Mouse (Mus musculus): ENCODE measurements around the gene Riiad1. TPM values are rescaled to one million over a fixed set of nuclear protein-coding genes. Genes with fewer than 3 reads are reported as not detected.
A peak's percentile ranks its signal among the peaks of the same experiment; 100 is the strongest.

Riiad1 gene
- total and polyA plus RNA-seq, 2 experiments from 2014 or later, result 4.3 TPM; not detected in 1

GRCm38 (mm10) chr3:94485922-94486321 is 5.8 kb upstream of the Riiad1 start:
- H3K4me3 ChIP-seq (ENCODE audit: low read depth, low read length), result no peak overlapping the region
- no peaks in the 10 kb centered on the region for H3K36me3 ChIP-seq (replicated peaks; ENCODE audit: control insufficient read depth, insufficient read depth, low read length)
- ATAC-seq (ENCODE audit: insufficient read depth, low read depth) (no peak), DNase-seq (ENCODE audit: low spot score) (no peak)
- 62% methylated on average over 7 of the region's 7 CpGs for WGBS
- H3K9ac ChIP-seq (replicated peaks; ENCODE audit: low read depth, low read length), result no peak overlapping the region
- H3K27me3 ChIP-seq (ENCODE audit: control insufficient read depth, insufficient read depth, low read length), result 0 out of 2 replicates have a peak, but pooled peaks cover 3% of the 10 kb centered on the region
- no peak overlapping the region for H3K27ac ChIP-seq (ENCODE audit: low read depth)
- no peak overlapping the region for H3K4me2 ChIP-seq (ENCODE audit: low read depth, low read length)
- TF ChIP-seq EP300 (IDR thresholded peaks at IDR 0.05; ENCODE audit: low read depth), result no peak
- no peaks in the 10 kb centered on the region for H3K9me3 ChIP-seq (replicated peaks; ENCODE audit: control insufficient read depth, low read length)
- H3K4me1 ChIP-seq (ENCODE audit: control insufficient read depth, insufficient read depth), result 0 out of 2 replicates have a peak, but pooled peaks cover 10% of the 10 kb centered on the region

GRCm38 (mm10) chr3:94483790-94484439 is 3.8 kb upstream of the Riiad1 start:
- ATAC-seq (ENCODE audit: insufficient read depth, low read depth), result no peak
- Histone ChIP-seq H3K4me1 (ENCODE audit: control insufficient read depth, insufficient read depth) (0 out of 2 replicates have a peak, but pooled peaks cover 10% of the 10 kb centered on the region), H3K27me3 (ENCODE audit: control insufficient read depth, insufficient read depth, low read length) (peaks cover 22% of the 10 kb centered on the region), H3K4me3 (ENCODE audit: low read depth, low read length) (no peak overlapping the region), H3K9ac (replicated peaks; ENCODE audit: low read depth, low read length) (no peak overlapping the region), H3K9me3 (replicated peaks; ENCODE audit: control insufficient read depth, low read length) (no peaks in the 10 kb centered on the region), H3K36me3 (replicated peaks; ENCODE audit: control insufficient read depth, insufficient read depth, low read length) (no peaks in the 10 kb centered on the region), H3K4me2 (ENCODE audit: low read depth, low read length) (no peak overlapping the region), H3K27ac (ENCODE audit: low read depth) (no peak overlapping the region)
- TF ChIP-seq CTCF (IDR thresholded peaks at IDR 0.05; ENCODE audit: low read depth), result no peak
- 34% methylated on average over 20 of the region's 20 CpGs for WGBS
- DNase-seq (ENCODE audit: low spot score), result no peak

GRCm38 (mm10) chr3:94482764-94483385 is 2.7 kb upstream of the Riiad1 start:
- no peak for TF ChIP-seq EP300 (IDR thresholded peaks at IDR 0.05; ENCODE audit: low read depth)
- no peak for TF ChIP-seq CTCF (IDR thresholded peaks at IDR 0.05; ENCODE audit: low read depth)
- Histone ChIP-seq H3K4me1 (ENCODE audit: control insufficient read depth, insufficient read depth) (0 out of 2 replicates have a peak, but pooled peaks cover 10% of the 10 kb centered on the region), H3K9ac (replicated peaks; ENCODE audit: low read depth, low read length) (no peak overlapping the region), H3K4me3 (ENCODE audit: low read depth, low read length) (no peak overlapping the region), H3K4me2 (ENCODE audit: low read depth, low read length) (no peak overlapping the region), H3K27ac (ENCODE audit: low read depth) (no peak overlapping the region), H3K36me3 (replicated peaks; ENCODE audit: control insufficient read depth, insufficient read depth, low read length) (no peaks in the 10 kb centered on the region), H3K27me3 (ENCODE audit: control insufficient read depth, insufficient read depth, low read length) (peaks cover 31% of the 10 kb centered on the region), H3K9me3 (replicated peaks; ENCODE audit: control insufficient read depth, low read length) (no peaks in the 10 kb centered on the region)
- ATAC-seq (ENCODE audit: insufficient read depth, low read depth) (no peak), DNase-seq (ENCODE audit: low spot score) (no peak)
- 66% methylated on average over 17 of the region's 17 CpGs for WGBS

DNA sequence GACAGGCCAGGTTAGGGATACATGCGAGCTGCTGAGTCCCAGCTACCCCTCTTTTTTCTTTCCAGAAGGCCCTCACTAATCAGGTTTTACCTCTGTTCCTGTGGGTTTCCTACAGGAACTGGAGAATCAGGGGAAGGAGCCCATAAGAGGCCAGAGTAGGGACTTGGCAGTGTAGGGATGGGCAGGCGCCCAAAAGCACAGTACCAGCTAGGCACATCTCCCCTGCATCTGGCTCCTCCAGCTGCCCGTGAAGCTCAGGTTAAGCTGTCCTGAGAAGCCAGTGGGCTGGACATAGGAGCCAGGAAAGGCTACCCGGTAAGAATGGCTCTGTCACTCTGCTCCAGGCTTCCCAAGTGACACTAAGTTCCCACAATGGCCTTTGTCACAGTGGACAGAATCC is 1.3 kb upstream of the Riiad1 start:
- H3K27me3 ChIP-seq (ENCODE audit: control insufficient read depth, insufficient read depth, low read length), result peaks cover 31% of the 10 kb centered on the region
- H3K4me2 ChIP-seq (ENCODE audit: low read depth, low read length), result no peak overlapping the region
- H3K9ac ChIP-seq (replicated peaks; ENCODE audit: low read depth, low read length), result no peak overlapping the region
- 0 out of 2 replicates have a peak, but pooled peaks cover 10% of the 10 kb centered on the region for H3K4me1 ChIP-seq (ENCODE audit: control insufficient read depth, insufficient read depth)
- H3K27ac ChIP-seq (ENCODE audit: low read depth), result no peak overlapping the region
- DNase-seq (ENCODE audit: low spot score), result no peak
- TF ChIP-seq CTCF (IDR thresholded peaks at IDR 0.05; ENCODE audit: low read depth) (no peak), EP300 (IDR thresholded peaks at IDR 0.05; ENCODE audit: low read depth) (no peak)
- WGBS, result 56% methylated on average over 4 of the region's 4 CpGs
- no peaks in the 10 kb centered on the region for H3K36me3 ChIP-seq (replicated peaks; ENCODE audit: control insufficient read depth, insufficient read depth, low read length)
- H3K9me3 ChIP-seq (replicated peaks; ENCODE audit: control insufficient read depth, low read length), result no peaks in the 10 kb centered on the region
- ATAC-seq (ENCODE audit: insufficient read depth, low read depth), result no peak
- no peak overlapping the region for H3K4me3 ChIP-seq (ENCODE audit: low read depth, low read length)

- H3K4me3 ChIP-seq (ENCODE audit: low read depth, low read length), result no peak overlapping the region
Observed at GRCm38 (mm10) chr3:94479564-94479963, 577 bp downstream of the Riiad1 start.

More at GRCm38 (mm10) chr3:94479564-94479963, 577 bp downstream of the Riiad1 start:
- Histone ChIP-seq H3K4me1 (ENCODE audit: control insufficient read depth, insufficient read depth) (0 out of 2 replicates have a peak, but pooled peaks cover 10% of the 10 kb centered on the region), H3K36me3 (replicated peaks; ENCODE audit: control insufficient read depth, insufficient read depth, low read length) (no peaks in the 10 kb centered on the region), H3K9ac (replicated peaks; ENCODE audit: low read depth, low read length) (no peak overlapping the region), H3K9me3 (replicated peaks; ENCODE audit: control insufficient read depth, low read length) (no peaks in the 10 kb centered on the region), H3K27me3 (ENCODE audit: control insufficient read depth, insufficient read depth, low read length) (peaks cover 31% of the 10 kb centered on the region), H3K27ac (ENCODE audit: low read depth) (no peak overlapping the region), H3K4me2 (ENCODE audit: low read depth, low read length) (0 out of 2 replicates have a peak overlapping the region, but pooled peaks have one; percentile 16)
- WGBS, result 2% methylated on average over 11 of the region's 11 CpGs
- ATAC-seq (ENCODE audit: insufficient read depth, low read depth) (no peak), DNase-seq (ENCODE audit: low spot score) (no peak)
- TF ChIP-seq EP300 (IDR thresholded peaks at IDR 0.05; ENCODE audit: low read depth) (no peak), CTCF (IDR thresholded peaks at IDR 0.05; ENCODE audit: low read depth) (no peak)

All from heart, postnatal 0 days (tissue).